Mouse (Mus musculus) intestine, postnatal 0 days (tissue): ENCODE data around the gene Bbs9. TPM values are rescaled to one million over a fixed set of nuclear protein-coding genes. Genes with fewer than 3 reads are reported as not detected.
"Not testable (repeated sequence)": the region's sequence is repeated elsewhere in the genome, so short reads cannot be mapped to it uniquely, and the experiment has no call there.

Experiments used
- ATAC-seq: fragments of 200-750 bp; cut with Nextera tagmentation; 2 replicates; pipeline ENCODE4 v1.8.0; 2017; ENCODE audit warnings: mild to moderate bottlenecking, moderate TSS enrichment, moderate library complexity
- H3K27ac ChIP-seq: fragments of 300-500 bp; sonication (generic); 2 replicates; pipeline ENCODE4 v1.5.1; 2014; ENCODE audit warnings: mild to moderate bottlenecking, low read depth, low read length, moderate library complexity
- H3K27me3 ChIP-seq: fragments of 300-500 bp; sonication (generic); replicated peaks from 2 replicates; pipeline ENCODE4 v1.6.1; 2014; ENCODE audit warnings: low read length, mixed read lengths; ENCODE audit not compliant: control insufficient read depth, insufficient read depth
- H3K36me3 ChIP-seq: fragments of 300-500 bp; sonication (generic); 2 replicates; pipeline ENCODE4 v1.6.1; 2014; ENCODE audit warnings: mild to moderate bottlenecking, moderate library complexity; ENCODE audit not compliant: control insufficient read depth, insufficient read depth
- H3K4me1 ChIP-seq: fragments of 300-500 bp; sonication (generic); replicated peaks from 2 replicates; pipeline ENCODE4 v1.6.1; 2014; ENCODE audit warnings: antibody characterized with exemption, low read length, mixed read lengths; ENCODE audit not compliant: control insufficient read depth, insufficient read depth
- H3K4me2 ChIP-seq: fragments of 300-500 bp; sonication (generic); replicated peaks from 2 replicates; pipeline ENCODE4 v1.6.1; 2014; ENCODE audit warnings: low read depth, mild to moderate bottlenecking, moderate library complexity
- H3K4me3 ChIP-seq: fragments of 300-500 bp; sonication (generic); 2 replicates; pipeline ENCODE4 v1.5.1; 2014; ENCODE audit warnings: low read depth, low read length
- H3K9ac ChIP-seq: fragments of 300-500 bp; sonication (generic); 2 replicates; pipeline ENCODE4 v1.6.1; 2014; ENCODE audit warnings: mild to moderate bottlenecking, low read depth, low read length
- H3K9me3 ChIP-seq: fragments of 300-500 bp; sonication (generic); 2 replicates; pipeline ENCODE4 v1.6.1; 2016; ENCODE audit warnings: mixed run types; ENCODE audit not compliant: control insufficient read depth
- CTCF ChIP-seq: sonication (generic); IDR thresholded peaks from 2 replicates; pipeline ENCODE4 v1.5.1; 2016; ENCODE audit warnings: low read depth, mild to moderate bottlenecking, control low read depth, antibody characterized with exemption, moderate library complexity
- WGBS: fragments of 180-500 bp; shearing (Covaris S2); extraction: QIAGEN DNeasy Blood & Tissue Kit; methylation state at CpG from one replicate; pipeline ENCODE4 v1.1.7; 2014; 5-methylcytosine and 5-hydroxymethylcytosine counted together
- polyA plus RNA-seq: library from polyadenylated mRNA; unstranded; fragments of >200 nt; fragmentation: Nextera tagmentation; extraction: Ambion mirVana; gene quantifications from 2 replicates; pipeline ENCODE4 v1.2.1, GENCODE M21; 2015

The Bbs9 gene
- polyA plus RNA-seq, 1 experiment from 2014 or later: 4.9 TPM

DNA sequence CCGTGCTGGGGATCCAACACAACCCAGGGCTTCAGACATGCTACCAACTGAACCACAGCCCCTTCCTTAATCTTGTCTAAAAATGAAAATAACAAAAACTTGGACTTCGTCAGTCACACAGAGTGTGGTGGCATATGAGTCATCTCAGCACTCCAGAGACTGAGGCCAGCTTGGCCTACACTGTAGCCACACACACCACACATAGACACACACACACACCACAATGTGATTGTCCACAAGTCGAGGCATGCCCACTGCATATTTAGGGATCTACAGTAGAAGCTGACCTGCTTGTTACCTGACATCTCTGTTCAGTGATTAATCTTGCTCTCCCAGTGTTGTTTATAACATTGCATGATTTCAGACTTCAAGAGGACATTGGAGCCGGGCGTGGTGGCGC is 26.3 kb upstream of the Bbs9 start:
- Histone ChIP-seq H3K9me3 (no peaks in the 10 kb centered on the region), H3K4me1 (no peaks in the 10 kb centered on the region), H3K27me3 (no peaks in the 10 kb centered on the region), H3K4me2 (no peak overlapping the region), H3K4me3 (no peak overlapping the region), H3K36me3 (peaks cover 83% of the 10 kb centered on the region), H3K27ac (no peak overlapping the region), H3K9ac (no peak overlapping the region)
- TF ChIP-seq CTCF: no peak
- ATAC-seq: no peak
- WGBS: 90% methylated on average over 6 of the region's 6 CpGs

DNA sequence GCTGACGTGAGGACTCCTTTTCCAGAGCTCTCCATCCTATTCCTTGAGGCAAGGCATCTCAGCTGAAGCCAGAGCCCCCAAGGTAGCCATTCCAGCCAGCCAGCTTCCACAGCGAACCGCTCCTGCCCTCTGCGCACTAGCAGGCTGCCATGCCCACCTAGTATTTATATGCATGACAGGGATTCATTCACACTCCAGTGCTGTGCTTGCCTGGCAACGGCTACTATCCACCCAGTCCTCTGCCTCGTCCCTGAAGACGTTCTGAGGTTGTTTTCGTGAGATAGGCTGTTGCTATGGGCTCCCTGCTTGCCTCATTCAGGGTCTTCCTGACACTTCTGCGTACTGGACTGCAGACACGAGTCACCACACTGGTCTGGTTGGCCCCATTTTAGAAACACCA is 22.8 kb upstream of the Bbs9 start:
- Histone ChIP-seq H3K9me3 (no peaks in the 10 kb centered on the region), H3K9ac (no peak overlapping the region), H3K27ac (no peak overlapping the region), H3K27me3 (no peaks in the 10 kb centered on the region), H3K36me3 (peaks cover 98% of the 10 kb centered on the region), H3K4me1 (no peaks in the 10 kb centered on the region), H3K4me2 (no peak overlapping the region), H3K4me3 (no peak overlapping the region)
- 91% methylated on average over 10 of the region's 10 CpGs for WGBS
- TF ChIP-seq CTCF: no peak
- no peak for ATAC-seq

DNA sequence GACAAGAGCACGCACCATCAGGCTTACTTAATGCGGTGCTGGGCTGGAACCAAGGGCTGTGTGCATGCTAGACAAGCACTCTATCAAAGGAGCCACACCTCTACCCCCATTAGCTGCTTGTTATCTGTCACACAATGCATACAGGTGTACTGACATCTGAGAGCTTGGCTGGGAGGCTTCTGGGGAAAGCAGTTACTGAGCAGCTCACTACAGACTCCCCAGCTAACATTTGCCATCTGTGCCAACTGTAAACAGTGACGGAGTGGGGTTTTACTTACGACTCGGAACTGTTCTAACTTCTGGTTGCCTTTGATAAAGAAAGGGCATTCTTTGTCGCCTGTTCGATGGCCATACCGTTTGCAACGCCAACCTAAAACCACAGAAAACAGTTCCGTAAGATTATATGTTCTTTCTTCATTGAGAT is 22.0 kb upstream of the Bbs9 start:
- Histone ChIP-seq H3K27ac (no peak overlapping the region), H3K4me3 (no peak overlapping the region), H3K4me1 (no peaks in the 10 kb centered on the region), H3K36me3 (peaks cover 92% of the 10 kb centered on the region), H3K9ac (no peak overlapping the region), H3K27me3 (no peaks in the 10 kb centered on the region), H3K9me3 (no peaks in the 10 kb centered on the region), H3K4me2 (no peak overlapping the region)
- no peak for TF ChIP-seq CTCF
- WGBS: 90% methylated on average over 10 of the region's 10 CpGs
- no peak for ATAC-seq

DNA sequence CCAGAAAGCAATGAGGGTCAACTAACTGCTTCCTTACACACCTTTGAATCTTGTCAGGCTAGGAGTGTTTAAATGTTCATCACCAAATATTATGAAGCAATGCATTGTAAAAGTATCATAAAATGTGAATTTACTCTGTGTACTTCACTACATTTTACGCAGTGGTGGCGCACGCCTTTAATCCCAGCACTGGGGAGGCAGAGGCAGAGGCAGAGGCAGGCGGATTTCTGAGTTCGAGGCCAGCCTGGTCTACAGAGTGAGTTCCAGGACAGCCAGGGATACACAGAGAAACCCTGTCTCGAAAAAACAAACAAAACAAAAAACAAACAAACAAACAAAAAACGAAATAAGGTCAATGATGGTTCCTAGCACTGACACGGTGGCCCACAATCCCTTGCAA is 21.5 kb upstream of the Bbs9 start, which contains the start of gene Gm17545:
Gene Gm17545, plus strand, starts transcription at position 301 of the 400 bp plus-strand sequence.
- not testable (repeated sequence) for H3K4me1 ChIP-seq, H3K4me3 ChIP-seq, H3K27me3 ChIP-seq, H3K27ac ChIP-seq, ATAC-seq, H3K4me2 ChIP-seq, H3K9ac ChIP-seq, H3K9me3 ChIP-seq
- H3K36me3 ChIP-seq: peaks cover 87% of the 10 kb centered on the region
- 87% methylated on average over 8 of the region's 8 CpGs for WGBS

DNA sequence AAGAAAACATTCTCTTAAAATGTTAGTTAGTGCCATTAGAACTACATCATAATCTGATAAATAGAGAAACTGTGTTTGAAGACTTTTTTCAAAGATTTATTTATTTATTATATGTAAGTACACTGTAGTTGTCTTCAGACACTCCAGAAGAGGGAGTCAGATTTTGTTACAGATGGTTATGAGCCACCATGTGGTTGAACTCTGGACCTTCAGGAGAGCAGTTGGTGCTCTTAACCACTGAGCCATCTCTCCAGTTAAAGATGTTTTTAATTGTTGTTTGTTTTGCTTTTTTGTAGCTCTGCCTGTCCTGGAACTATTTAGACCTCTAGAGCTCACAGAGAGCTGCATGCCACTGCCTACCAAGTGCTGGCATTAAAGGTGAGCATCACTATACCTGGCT is 20.5 kb upstream of the Bbs9 start:
- Histone ChIP-seq H3K9me3 (no peaks in the 10 kb centered on the region), H3K36me3 (peaks cover 77% of the 10 kb centered on the region), H3K4me1 (no peaks in the 10 kb centered on the region), H3K9ac (no peak overlapping the region), H3K27ac (no peak overlapping the region), H3K4me3 (no peak overlapping the region), H3K4me2 (no peak overlapping the region), H3K27me3 (no peaks in the 10 kb centered on the region)
- ATAC-seq: no peak
- TF ChIP-seq CTCF: 0 out of 2 replicates have a peak, but pooled peaks have one; percentile 19

DNA sequence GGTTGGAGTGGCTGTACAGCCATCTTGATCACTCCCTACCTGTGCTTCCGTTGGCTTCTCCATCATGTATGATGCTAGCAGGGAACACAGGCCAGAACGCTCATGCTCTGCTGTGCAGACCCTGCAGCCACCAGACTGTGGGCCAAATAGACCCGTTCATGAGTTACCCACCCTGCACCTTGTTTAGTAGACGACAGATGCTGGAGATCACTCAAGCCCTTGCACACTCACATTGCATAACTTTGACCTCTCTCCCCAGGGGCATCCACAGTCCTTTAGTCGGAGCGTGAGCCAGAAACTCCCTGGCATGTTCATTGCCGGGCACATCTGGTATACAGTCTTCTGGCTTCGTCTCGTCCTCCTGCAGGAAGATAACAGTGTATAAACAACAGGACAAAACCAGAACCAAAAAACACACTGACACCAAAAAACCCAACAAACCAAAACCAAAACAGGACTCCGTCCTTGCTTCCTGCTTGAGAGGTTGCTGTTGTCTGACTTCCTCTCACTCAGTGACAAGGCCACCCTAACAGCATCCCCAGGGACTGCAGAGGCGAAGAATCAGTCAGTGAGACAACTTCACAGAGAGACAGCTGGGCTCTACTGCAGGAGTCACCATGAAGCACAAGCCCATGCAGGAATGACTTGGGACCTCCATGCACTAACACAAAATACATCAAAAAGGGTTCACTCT is 18.2 kb upstream of the Bbs9 start:
- 81% methylated on average over 11 of the region's 11 CpGs for WGBS
- no peaks in the 10 kb centered on the region for H3K27me3 ChIP-seq
- no peak for TF ChIP-seq CTCF
- no peak overlapping the region for H3K9ac ChIP-seq
- H3K4me1 ChIP-seq: no peaks in the 10 kb centered on the region
- peaks cover 71% of the 10 kb centered on the region for H3K36me3 ChIP-seq
- ATAC-seq: no peak
- no peak overlapping the region for H3K27ac ChIP-seq
- H3K4me2 ChIP-seq: no peak overlapping the region
- no peak overlapping the region for H3K4me3 ChIP-seq
- no peaks in the 10 kb centered on the region for H3K9me3 ChIP-seq
